Mouse (Mus musculus): Measurements from ENCODE around the gene Pdzd2. TPM values are rescaled to one million over a fixed set of nuclear protein-coding genes. Genes with fewer than 3 reads are reported as not detected.

Gene Pdzd2
- polyA plus RNA-seq, 2 experiments = 0.19 to 0.89 TPM

- DNase-seq (ENCODE audit: low read depth in 3 of 3, low spot score in 3 of 3) (no peak), ATAC-seq (ENCODE audit: insufficient read depth) (no peak)
- TF ChIP-seq EP300 (IDR thresholded peaks at IDR 0.05; ENCODE audit: low read depth) (no peak), CTCF (IDR thresholded peaks at IDR 0.05; ENCODE audit: low read depth) (no peak)
- Histone ChIP-seq H3K27me3 (ENCODE audit: control insufficient read depth, insufficient read depth, low read length) (no peaks in the 10 kb centered on the region), H3K27ac (no peak overlapping the region), H3K4me1 (replicated peaks; ENCODE audit: control insufficient read depth in 2 of 2, insufficient read depth in 2 of 2, low read length in 1 of 2) (no peaks in the 10 kb centered on the region), H3K9ac (replicated peaks) (no peak overlapping the region), H3K4me3 (ENCODE audit: insufficient read depth in 1 of 2, low read depth in 2 of 2, low read length in 2 of 2) (no peak overlapping the region), H3K9me3 (ENCODE audit: control insufficient read depth, low read length) (no peaks in the 10 kb centered on the region), H3K4me2 (ENCODE audit: low read depth) (no peak overlapping the region), H3K36me3 (replicated peaks; ENCODE audit: control insufficient read depth, insufficient read depth, low read depth) (no peaks in the 10 kb centered on the region)
- WGBS (ENCODE audit: insufficient replicate concordance) = 75% methylated on average over 6 of the region's 6 CpGs
These were observed 287.4 kb downstream of the Pdzd2 start for GRCm38 (mm10) chr15:12452141-12452995.

- H3K9me3 ChIP-seq (ENCODE audit: control insufficient read depth, low read length) = no peaks in the 10 kb centered on the region
- H3K4me1 ChIP-seq (replicated peaks; ENCODE audit: control insufficient read depth in 2 of 2, insufficient read depth in 2 of 2, low read length in 1 of 2) = no peaks in the 10 kb centered on the region
- DNase-seq (ENCODE audit: low read depth in 3 of 3, low spot score in 3 of 3) (no peak), ATAC-seq (ENCODE audit: insufficient read depth) (no peak)
- no peaks in the 10 kb centered on the region for H3K36me3 ChIP-seq (replicated peaks; ENCODE audit: control insufficient read depth, insufficient read depth, low read depth)
- no peak for TF ChIP-seq EP300 (IDR thresholded peaks at IDR 0.05; ENCODE audit: low read depth)
- no peak for TF ChIP-seq CTCF (IDR thresholded peaks at IDR 0.05; ENCODE audit: low read depth)
- H3K4me2 ChIP-seq (ENCODE audit: low read depth) = no peak overlapping the region
- H3K27ac ChIP-seq = no peak overlapping the region
- no peak overlapping the region for H3K9ac ChIP-seq (replicated peaks)
- WGBS (ENCODE audit: insufficient replicate concordance) = 69% methylated on average over 4 of the region's 4 CpGs
- no peaks in the 10 kb centered on the region for H3K27me3 ChIP-seq (ENCODE audit: control insufficient read depth, insufficient read depth, low read length)
- H3K4me3 ChIP-seq (ENCODE audit: insufficient read depth in 1 of 2, low read depth in 2 of 2, low read length in 2 of 2) = no peak overlapping the region
These were observed 288.3 kb downstream of the Pdzd2 start for GRCm38 (mm10) chr15:12451448-12451847.

DNA sequence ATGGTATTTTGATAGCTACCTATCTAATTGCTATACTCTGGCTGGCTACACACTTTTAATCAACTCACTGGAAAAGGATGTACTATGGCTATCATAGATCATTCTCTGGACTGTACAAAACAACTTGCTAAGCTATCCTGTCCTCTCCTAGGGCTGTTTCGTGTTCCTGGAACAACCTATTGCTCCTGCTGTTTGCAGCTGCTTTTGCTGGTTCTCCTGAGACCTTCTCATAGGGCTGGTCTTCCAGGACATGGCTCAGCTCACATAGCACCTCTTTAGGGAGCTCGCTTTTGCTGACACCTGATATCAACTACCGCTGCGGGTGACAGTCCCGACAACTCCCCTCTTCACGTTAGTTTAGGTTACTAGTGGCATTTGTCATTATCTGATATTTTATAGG lies 288.9 kb downstream of the Pdzd2 start:
- H3K4me2 ChIP-seq (ENCODE audit: low read depth) = no peak overlapping the region
- no peaks in the 10 kb centered on the region for H3K36me3 ChIP-seq (replicated peaks; ENCODE audit: control insufficient read depth, insufficient read depth, low read depth)
- H3K27me3 ChIP-seq (ENCODE audit: control insufficient read depth, insufficient read depth, low read length) = no peaks in the 10 kb centered on the region
- no peak overlapping the region for H3K4me3 ChIP-seq (ENCODE audit: insufficient read depth in 1 of 2, low read depth in 2 of 2, low read length in 2 of 2)
- no peaks in the 10 kb centered on the region for H3K4me1 ChIP-seq (replicated peaks; ENCODE audit: control insufficient read depth in 2 of 2, insufficient read depth in 2 of 2, low read length in 1 of 2)
- 74% methylated on average over 6 of the region's 6 CpGs for WGBS (ENCODE audit: insufficient replicate concordance)
- DNase-seq (ENCODE audit: low read depth in 3 of 3, low spot score in 3 of 3) (no peak), ATAC-seq (ENCODE audit: insufficient read depth) (no peak)
- TF ChIP-seq EP300 (IDR thresholded peaks at IDR 0.05; ENCODE audit: low read depth) (no peak), CTCF (IDR thresholded peaks at IDR 0.05; ENCODE audit: low read depth) (no peak)
- H3K27ac ChIP-seq = no peak overlapping the region
- H3K9ac ChIP-seq (replicated peaks) = no peak overlapping the region
- H3K9me3 ChIP-seq (ENCODE audit: control insufficient read depth, low read length) = no peaks in the 10 kb centered on the region

- H3K4me1 ChIP-seq (replicated peaks; ENCODE audit: control insufficient read depth in 2 of 2, insufficient read depth in 2 of 2, low read length in 1 of 2) = no peaks in the 10 kb centered on the region
- 64% methylated on average over 2 of the region's 2 CpGs for WGBS (ENCODE audit: insufficient replicate concordance)
- no peaks in the 10 kb centered on the region for H3K27me3 ChIP-seq (ENCODE audit: control insufficient read depth, insufficient read depth, low read length)
- no peak overlapping the region for H3K27ac ChIP-seq
- DNase-seq (ENCODE audit: low read depth in 3 of 3, low spot score in 3 of 3) (no peak), ATAC-seq (ENCODE audit: insufficient read depth) (no peak)
- TF ChIP-seq EP300 (IDR thresholded peaks at IDR 0.05; ENCODE audit: low read depth) = no peak
- no peak for TF ChIP-seq CTCF (IDR thresholded peaks at IDR 0.05; ENCODE audit: low read depth)
- no peaks in the 10 kb centered on the region for H3K9me3 ChIP-seq (ENCODE audit: control insufficient read depth, low read length)
- no peak overlapping the region for H3K4me2 ChIP-seq (ENCODE audit: low read depth)
- no peak overlapping the region for H3K4me3 ChIP-seq (ENCODE audit: insufficient read depth in 1 of 2, low read depth in 2 of 2, low read length in 2 of 2)
- H3K36me3 ChIP-seq (replicated peaks; ENCODE audit: control insufficient read depth, insufficient read depth, low read depth) = no peaks in the 10 kb centered on the region
- H3K9ac ChIP-seq (replicated peaks) = no peak overlapping the region
These were observed 290.4 kb downstream of the Pdzd2 start for GRCm38 (mm10) chr15:12449321-12449720.

DNA sequence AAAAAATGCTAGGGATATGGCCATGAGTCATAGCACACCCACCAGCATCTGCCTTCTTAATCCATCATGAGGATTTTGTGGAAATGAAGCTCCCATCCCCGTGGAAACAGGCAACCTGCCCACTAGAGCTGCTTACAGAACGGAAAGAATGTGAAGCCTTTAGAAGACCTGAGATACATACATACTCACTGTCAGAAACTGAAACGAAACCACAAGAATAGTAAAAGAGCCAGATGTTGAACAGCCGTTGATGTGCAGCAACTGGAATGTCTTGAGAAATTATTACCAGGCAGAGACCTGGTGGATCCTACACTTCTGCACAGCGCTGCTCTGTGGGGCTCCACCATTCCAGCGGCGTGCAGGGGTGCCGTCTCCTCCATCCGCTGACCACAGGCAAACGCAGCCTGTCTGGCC lies 292.7 kb downstream of the Pdzd2 start:
- WGBS (ENCODE audit: insufficient replicate concordance) = 48% methylated on average over 10 of the region's 10 CpGs
- H3K36me3 ChIP-seq (replicated peaks; ENCODE audit: control insufficient read depth, insufficient read depth, low read depth) = no peaks in the 10 kb centered on the region
- no peaks in the 10 kb centered on the region for H3K9me3 ChIP-seq (ENCODE audit: control insufficient read depth, low read length)
- TF ChIP-seq CTCF (IDR thresholded peaks at IDR 0.05; ENCODE audit: low read depth) = no peak
- no peak for TF ChIP-seq EP300 (IDR thresholded peaks at IDR 0.05; ENCODE audit: low read depth)
- no peak overlapping the region for H3K4me2 ChIP-seq (ENCODE audit: low read depth)
- no peak overlapping the region for H3K27ac ChIP-seq
- no peaks in the 10 kb centered on the region for H3K27me3 ChIP-seq (ENCODE audit: control insufficient read depth, insufficient read depth, low read length)
- ATAC-seq (ENCODE audit: insufficient read depth) = no peak
- no peak for DNase-seq (ENCODE audit: low read depth in 3 of 3, low spot score in 3 of 3)
- no peaks in the 10 kb centered on the region for H3K4me1 ChIP-seq (replicated peaks; ENCODE audit: control insufficient read depth in 2 of 2, insufficient read depth in 2 of 2, low read length in 1 of 2)
- H3K9ac ChIP-seq (replicated peaks) = no peak overlapping the region
- no peak overlapping the region for H3K4me3 ChIP-seq (ENCODE audit: insufficient read depth in 1 of 2, low read depth in 2 of 2, low read length in 2 of 2)
